Mouse (Mus musculus): Measurements from ENCODE around the gene Slc35b2. TPM values are rescaled to one million over a fixed set of nuclear protein-coding genes. Genes with fewer than 3 reads are reported as not detected.

The Slc35b2 gene
- total RNA-seq (2021): 10 to 100 TPM; 17.5 to 21.5 TPM
- long read RNA-seq, experiment 1, transcript Slc35b2-205 (4 exons, 1,906 nt): major isoform, 37 of 46 reads
- long read RNA-seq, experiment 1, partial matches to known transcripts: 0 of 46 reads
- long read RNA-seq, experiment 1, other reads (novel, unspliced or antisense): 7 of 46 reads
- long read RNA-seq, experiment 2, transcript Slc35b2-205 (4 exons, 1,906 nt): major isoform, 57 of 69 reads
- long read RNA-seq, experiment 2, partial matches to known transcripts: 5 of 69 reads
- long read RNA-seq, experiment 2, other reads (novel, unspliced or antisense): 5 of 69 reads

- peak; percentile 94 for DNase-seq
These were observed at the start of gene Slc35b2 for GRCm38 (mm10) chr17:45563655-45564530. Gene Slc35b2, plus strand, starts transcription at chr17:45563874.

DNA sequence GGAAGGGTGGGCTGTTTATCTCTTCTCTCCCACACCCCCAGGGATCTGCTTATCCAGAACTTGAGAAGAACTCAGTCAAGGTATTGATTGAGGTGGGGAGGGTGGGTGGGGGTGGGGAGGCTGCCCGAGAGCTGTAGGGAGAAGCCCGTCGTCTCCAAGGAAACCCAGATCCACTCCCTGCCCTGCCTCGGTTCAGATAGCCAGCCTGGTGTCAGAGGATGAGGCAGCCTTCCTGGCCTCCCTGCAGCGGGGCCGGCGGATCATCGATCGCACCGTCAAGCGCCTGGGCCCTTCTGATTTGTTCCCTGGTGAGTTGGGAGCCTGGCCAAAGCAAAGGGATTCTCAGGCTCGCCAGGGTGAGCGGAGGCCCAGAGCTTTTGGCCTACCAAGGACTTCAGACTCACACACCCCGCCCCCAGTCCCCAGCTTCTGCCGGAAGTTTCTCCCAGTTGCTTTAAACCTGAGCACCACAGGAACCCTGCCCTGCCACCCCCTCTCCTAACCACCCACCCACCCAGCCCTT lies 48.4 kb upstream of the Slc35b2 start:
- DNase-seq: no peak

- no peak for DNase-seq
These were observed 47.9 kb upstream of the Slc35b2 start for GRCm38 (mm10) chr17:45515806-45516205.

DNA sequence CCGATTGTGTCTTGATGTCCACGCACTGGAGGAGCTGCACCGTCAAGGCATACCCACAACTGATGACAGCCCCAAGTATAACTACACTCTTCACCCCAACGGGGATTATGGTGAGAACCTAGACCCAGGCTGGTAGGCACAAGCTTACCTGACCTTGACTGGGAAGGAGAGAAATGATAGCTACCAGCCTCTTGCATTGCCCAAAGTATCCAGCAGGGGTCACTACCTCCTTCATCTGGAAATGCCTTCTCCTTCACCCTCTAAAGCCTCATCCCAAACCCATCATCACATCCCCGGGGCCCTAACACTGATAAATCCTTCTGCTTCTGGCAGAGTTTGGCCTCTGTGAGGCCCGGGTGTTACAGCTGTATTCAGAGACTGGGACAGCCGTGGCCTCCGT lies 47.2 kb upstream of the Slc35b2 start:
- peak; percentile 44 for DNase-seq

DNA sequence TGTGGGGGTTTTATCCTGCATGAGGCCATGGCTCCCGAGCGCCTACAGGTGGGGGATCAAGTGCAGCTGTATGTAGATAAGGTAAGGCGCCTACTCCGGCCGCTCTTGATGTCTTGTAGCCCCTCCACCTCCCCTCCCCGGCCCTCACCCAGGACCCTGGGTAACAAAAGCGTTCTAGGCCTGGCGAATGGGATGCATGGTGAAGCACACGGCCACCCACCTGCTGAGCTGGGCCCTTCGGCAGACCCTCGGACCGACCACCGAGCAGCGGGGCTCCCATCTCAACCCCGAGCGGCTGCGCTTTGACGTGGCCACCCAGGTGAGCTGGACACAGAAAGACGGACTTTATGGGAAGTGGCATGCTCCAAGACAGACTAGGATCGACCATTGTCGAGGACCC lies 46.5 kb upstream of the Slc35b2 start:
- no peak for DNase-seq

GRCm38 (mm10) chr17:45517549-45518215 lies 46.0 kb upstream of the Slc35b2 start:
- DNase-seq: no peak

DNA sequence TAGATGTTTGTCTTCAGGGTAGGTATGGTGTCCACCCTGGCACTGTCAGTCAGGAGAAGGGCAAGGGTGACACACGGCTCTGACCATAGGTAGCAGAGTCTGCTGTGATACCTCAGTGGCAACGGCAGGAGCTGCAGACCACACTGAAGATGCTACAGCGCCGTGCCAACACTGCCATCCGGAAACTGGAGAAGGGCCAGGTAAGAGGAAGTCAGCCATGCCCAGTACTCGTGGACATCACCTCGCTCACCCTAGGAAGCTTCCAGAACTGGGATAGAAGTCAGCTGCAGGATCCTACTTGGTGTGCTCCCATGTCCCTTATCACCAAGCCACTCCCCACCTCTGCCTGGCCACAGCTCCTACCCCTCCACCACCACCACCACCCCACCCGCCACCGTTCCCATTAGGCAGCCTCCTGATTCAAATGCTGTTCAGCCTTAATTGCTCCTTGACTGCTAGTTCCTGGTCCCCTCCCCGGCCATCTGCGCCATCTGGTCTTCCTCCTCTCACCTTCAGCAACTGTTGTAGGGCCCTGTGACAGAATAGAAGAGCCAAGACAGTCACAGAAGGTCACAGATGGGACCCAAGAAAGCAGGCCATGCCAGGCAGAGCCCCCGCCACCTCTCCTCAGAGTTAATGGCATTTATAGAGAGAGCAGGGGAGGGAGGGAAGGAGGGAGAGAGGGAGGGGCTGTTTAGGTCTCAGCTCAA lies 44.8 kb upstream of the Slc35b2 start:
- DNase-seq: no peak

GRCm38 (mm10) chr17:45520136-45520535 lies 43.5 kb upstream of the Slc35b2 start:
- no peak for DNase-seq

GRCm38 (mm10) chr17:45523263-45523662 lies 40.4 kb upstream of the Slc35b2 start, which contains the start of gene Tcte1:
Gene Tcte1, plus strand, starts transcription at chr17:45523434.
- DNase-seq: no peak

- DNase-seq: no peak
These were observed 38.7 kb upstream of the Slc35b2 start for GRCm38 (mm10) chr17:45524961-45525360.

GRCm38 (mm10) chr17:45526571-45526970 lies 37.1 kb upstream of the Slc35b2 start:
- no peak for DNase-seq

GRCm38 (mm10) chr17:45530346-45530782 lies 33.3 kb upstream of the Slc35b2 start:
- no peak for DNase-seq

DNA sequence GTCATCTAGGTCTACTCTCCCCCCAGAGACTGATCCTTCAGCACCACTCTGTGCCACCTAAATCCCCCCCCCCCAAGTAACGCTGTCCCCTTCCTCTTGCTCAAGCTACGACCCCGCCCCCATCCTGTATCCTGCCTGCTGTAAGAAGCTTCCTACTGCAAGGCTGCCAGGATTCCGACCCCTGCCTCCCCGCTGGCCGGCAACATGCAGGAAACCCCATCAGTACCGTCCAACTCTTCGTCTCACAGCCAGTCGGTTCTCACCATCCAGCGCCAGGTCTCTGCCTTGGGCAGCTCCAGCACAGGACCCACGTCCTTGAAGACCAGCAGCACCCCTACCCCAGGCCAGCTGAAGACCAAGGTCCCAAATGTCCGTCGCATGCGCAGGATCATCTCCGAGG lies 30.8 kb upstream of the Slc35b2 start:
- no peak for DNase-seq

DNA sequence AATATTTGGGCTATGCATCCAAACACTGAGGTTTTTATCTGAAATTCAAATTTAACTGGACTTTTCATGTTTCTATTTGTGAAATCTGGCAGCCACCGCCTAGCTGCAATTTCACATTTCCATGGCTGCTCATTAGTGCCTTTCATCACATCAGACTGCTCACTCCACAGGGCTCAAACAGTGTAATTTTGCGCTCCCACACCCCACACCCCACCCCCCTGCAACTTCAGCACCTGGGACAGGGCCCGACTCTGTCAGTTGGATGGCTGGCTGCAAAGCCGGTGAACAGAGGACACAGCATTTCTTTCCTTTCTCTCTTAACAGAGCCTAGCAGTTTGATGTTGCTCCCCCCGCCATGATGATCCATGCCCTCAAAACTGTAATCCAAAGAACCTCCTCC lies 27.4 kb upstream of the Slc35b2 start:
- DNase-seq: no peak

DNA sequence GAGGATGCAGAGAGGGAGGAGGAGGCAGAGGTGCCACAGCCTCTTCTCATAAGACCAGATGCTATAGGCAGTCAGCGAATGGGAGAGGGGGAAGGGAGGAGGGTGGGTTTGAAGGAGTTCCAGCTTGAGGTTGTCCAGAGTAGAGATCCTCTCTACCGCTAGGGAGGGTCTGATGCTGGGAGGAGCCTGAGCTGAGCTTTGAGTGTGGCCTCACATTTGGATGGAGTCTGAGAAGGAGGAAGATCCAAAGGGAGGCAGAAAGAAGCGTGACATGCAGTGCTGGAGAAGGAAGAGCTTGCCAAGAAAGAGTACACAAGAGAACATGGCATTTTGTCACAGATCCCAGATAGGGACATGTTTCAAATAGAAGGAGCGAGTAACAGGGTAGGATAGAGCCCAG lies 25.3 kb upstream of the Slc35b2 start:
- DNase-seq: no peak

DNA sequence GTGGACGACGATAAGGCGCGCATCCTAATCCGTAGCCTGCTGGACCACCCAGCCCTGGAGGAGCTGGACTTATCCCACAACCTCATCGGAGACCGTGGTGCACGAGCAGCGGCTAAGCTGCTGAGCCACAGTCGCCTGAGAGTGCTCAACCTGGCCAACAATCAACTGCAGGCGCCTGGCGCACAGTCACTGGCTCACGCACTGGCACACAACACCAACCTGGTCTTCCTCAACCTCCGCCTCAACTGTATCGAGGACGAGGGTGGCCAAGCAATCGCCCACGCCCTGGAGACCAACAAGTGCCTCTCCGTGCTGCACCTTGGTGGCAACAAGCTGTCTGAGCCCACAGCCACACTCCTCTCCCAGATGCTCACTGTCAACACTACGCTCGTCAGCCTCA lies 24.0 kb upstream of the Slc35b2 start:
- no peak for DNase-seq

GRCm38 (mm10) chr17:45542129-45542528 lies 21.5 kb upstream of the Slc35b2 start:
- DNase-seq: no peak

DNA sequence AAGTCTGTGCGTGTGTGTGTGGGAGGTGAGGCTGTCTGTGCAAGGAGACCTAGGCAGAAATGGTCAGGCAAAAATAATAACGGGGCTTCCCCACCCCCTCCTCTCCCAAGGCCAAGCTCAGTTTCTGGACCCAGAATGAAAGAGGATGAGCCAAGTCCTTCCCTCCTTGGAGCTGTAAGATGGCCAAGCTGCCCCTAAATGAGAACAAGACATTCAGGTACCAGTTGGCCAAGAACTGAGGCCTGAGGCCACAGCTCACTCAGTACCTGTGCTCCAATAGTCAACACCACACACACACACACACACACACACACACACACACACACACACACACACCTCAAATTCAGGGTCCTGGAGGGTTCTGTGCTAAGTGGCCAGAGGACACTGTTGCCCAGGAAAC lies 21.0 kb upstream of the Slc35b2 start:
- DNase-seq: no peak

DNA sequence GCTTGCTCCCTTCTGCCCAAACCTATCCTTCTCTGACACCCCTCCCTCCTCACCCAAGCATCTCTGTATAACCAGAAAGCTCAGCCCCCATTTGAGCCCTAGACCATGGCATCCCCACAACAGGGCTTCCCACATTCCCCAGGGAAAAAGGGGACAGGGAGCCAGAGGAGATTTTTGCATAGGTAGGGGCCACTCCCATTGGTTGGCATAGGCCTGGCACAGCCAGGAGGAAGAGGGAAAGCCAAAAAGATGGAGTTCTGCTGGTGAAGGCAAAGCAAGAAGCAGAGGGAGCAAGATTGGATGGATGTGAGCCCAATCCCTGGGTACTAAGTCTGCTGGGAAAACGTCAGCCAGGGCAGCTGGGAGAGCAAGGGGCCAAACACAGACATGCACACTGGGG lies 20.6 kb upstream of the Slc35b2 start:
- no peak for DNase-seq

DNA sequence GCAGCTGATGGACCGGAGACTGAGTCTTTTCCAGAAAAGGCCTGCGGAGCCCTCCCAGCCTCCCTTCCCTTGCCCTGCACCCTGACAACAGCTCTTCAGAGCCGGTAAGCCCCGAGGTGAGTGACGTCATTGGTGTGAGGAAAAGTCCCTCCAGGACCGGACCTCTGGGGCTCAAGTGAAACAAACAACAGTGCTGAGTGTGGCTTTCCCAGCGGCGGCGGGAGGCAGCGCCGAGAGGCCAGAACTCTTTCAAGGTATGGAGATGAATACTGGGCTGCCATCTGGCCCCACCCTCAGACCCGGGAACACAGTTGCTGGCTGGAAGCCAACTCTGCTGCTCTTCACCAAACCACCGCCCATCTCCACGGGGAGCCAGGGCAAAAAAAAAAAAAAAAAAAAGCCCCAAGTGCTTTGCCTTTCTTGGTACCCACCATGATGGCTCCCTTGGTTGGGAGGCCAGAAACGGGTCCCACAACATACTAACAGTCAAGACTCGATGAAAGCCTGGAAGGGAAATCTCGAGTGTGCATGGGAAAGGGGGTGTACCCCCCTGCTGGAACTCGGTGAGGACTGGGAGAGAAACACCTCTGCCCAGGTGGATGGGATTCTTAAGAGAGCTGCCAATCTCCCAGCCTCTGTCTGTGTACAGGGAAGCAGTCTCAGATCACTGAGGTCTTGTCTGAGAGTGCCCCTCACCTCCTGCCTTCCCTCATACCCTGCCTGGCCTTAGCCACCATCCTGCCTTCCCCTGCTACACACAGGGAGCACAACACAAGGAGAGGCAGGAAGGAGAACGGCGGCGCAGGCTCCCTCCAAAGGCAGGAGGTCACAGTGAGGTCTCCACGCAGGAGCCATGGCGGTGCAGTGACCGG lies 19.4 kb upstream of the Slc35b2 start:
- no peak for DNase-seq

GRCm38 (mm10) chr17:45544873-45545277 lies 18.8 kb upstream of the Slc35b2 start:
- no peak for DNase-seq
